Mouse (Mus musculus) regulatory T cell (primary cell): Measurements from ENCODE around the gene Tmem179.

Source experiments
- in situ Hi-C: fragments of 300-600 bp; cut with MboI, MseI; formaldehyde crosslinking; loops from one replicate; pipeline ENCODE4 v1.15.1; 2025; ENCODE audit warnings: high pct_unique_total_duplicates

Gene Tmem179

GRCm38 (mm10) chr12:112516697-112517337 lies at the start of gene Tmem179:
Tmem179 (minus strand) TSS chr12:112516747.
- in situ Hi-C loops: no loop called here

GRCm38 (mm10) chr12:112563011-112563410 lies 46.5 kb upstream of the Tmem179 start:
- in situ Hi-C loops: no loop called here

GRCm38 (mm10) chr12:112562462-112562861 lies 45.9 kb upstream of the Tmem179 start:
- in situ Hi-C loops: no loop called here

GRCm38 (mm10) chr12:112561163-112561562 lies 44.6 kb upstream of the Tmem179 start:
- in situ Hi-C loops: no loop called here

- in situ Hi-C loops: no loop called here
These were observed 43.7 kb upstream of the Tmem179 start for GRCm38 (mm10) chr12:112560176-112560797.

- in situ Hi-C loops: loop anchor here (5.0 kb wide), 1 partner anchor 58 kb away; no protein-coding TSS in a partner anchor
These were observed 43.1 kb upstream of the Tmem179 start for GRCm38 (mm10) chr12:112559671-112560070.

GRCm38 (mm10) chr12:112559231-112559630 lies 42.7 kb upstream of the Tmem179 start:
- in situ Hi-C loops: loop anchor here (5.0 kb wide), 1 partner anchor 58 kb away; no protein-coding TSS in a partner anchor

- in situ Hi-C loops: loop anchor here (5.0 kb wide), 1 partner anchor 60 kb away; no protein-coding TSS in a partner anchor
These were observed 40.7 kb upstream of the Tmem179 start for GRCm38 (mm10) chr12:112557219-112557618.

- in situ Hi-C loops: loop anchor here (5.0 kb wide), 1 partner anchor 61 kb away; no protein-coding TSS in a partner anchor
These were observed 40.0 kb upstream of the Tmem179 start for GRCm38 (mm10) chr12:112556531-112557060.

GRCm38 (mm10) chr12:112554900-112555299 lies 38.4 kb upstream of the Tmem179 start:
- in situ Hi-C loops: loop anchor here (5.0 kb wide), 2 partner anchors 42 to 62 kb away; no protein-coding TSS in a partner anchor

GRCm38 (mm10) chr12:112552520-112552919 lies 36.0 kb upstream of the Tmem179 start:
- in situ Hi-C loops: loop anchor here (5.0 kb wide), 1 partner anchor 45 kb away; no protein-coding TSS in a partner anchor

- in situ Hi-C loops: loop anchor here (5.0 kb wide), 1 partner anchor 45 kb away; no protein-coding TSS in a partner anchor
These were observed 35.4 kb upstream of the Tmem179 start for GRCm38 (mm10) chr12:112551861-112552375.

GRCm38 (mm10) chr12:112549287-112549686 lies 32.7 kb upstream of the Tmem179 start:
- in situ Hi-C loops: no loop called here

GRCm38 (mm10) chr12:112546110-112546509 lies 29.6 kb upstream of the Tmem179 start:
- in situ Hi-C loops: no loop called here

- in situ Hi-C loops: loop anchor here (5.0 kb wide), 1 partner anchor 403 kb away; no protein-coding TSS in a partner anchor
These were observed 28.6 kb upstream of the Tmem179 start for GRCm38 (mm10) chr12:112544946-112545701.

- in situ Hi-C loops: loop anchor here (5.0 kb wide), 1 partner anchor 402 kb away; no protein-coding TSS in a partner anchor
These were observed 27.4 kb upstream of the Tmem179 start for GRCm38 (mm10) chr12:112543941-112544340.

- in situ Hi-C loops: loop anchor here (5.0 kb wide), 1 partner anchor 401 kb away; no protein-coding TSS in a partner anchor
These were observed 26.4 kb upstream of the Tmem179 start for GRCm38 (mm10) chr12:112542920-112543300.

- in situ Hi-C loops: loop anchor here (5.0 kb wide), 1 partner anchor 400 kb away; no protein-coding TSS in a partner anchor
These were observed 25.8 kb upstream of the Tmem179 start for GRCm38 (mm10) chr12:112542257-112542919.

- in situ Hi-C loops: loop anchor here (5.0 kb wide), 1 partner anchor 399 kb away; no protein-coding TSS in a partner anchor
These were observed 25.0 kb upstream of the Tmem179 start for GRCm38 (mm10) chr12:112541483-112542091.

GRCm38 (mm10) chr12:112540321-112540720 lies 23.8 kb upstream of the Tmem179 start:
- in situ Hi-C loops: loop anchor here (5.0 kb wide), 1 partner anchor 398 kb away; no protein-coding TSS in a partner anchor
